Mouse (Mus musculus): Measurements from ENCODE around the gene Pappa2. TPM values are rescaled to one million over a fixed set of nuclear protein-coding genes. Genes with fewer than 3 reads are reported as not detected.

Pappa2 gene
- polyA plus RNA-seq, 1 experiment from 2014 or later: 0.77 TPM

- no peaks in the 10 kb centered on the region for H3K27me3 ChIP-seq (ENCODE audit: control insufficient read depth, insufficient read depth, low read length)
- ATAC-seq (ENCODE audit: low FRiP score, low TSS enrichment): no peak
- no peak overlapping the region for H3K9ac ChIP-seq (ENCODE audit: low read depth, low read length)
- no peak overlapping the region for H3K4me3 ChIP-seq (ENCODE audit: low read length)
- H3K9me3 ChIP-seq (ENCODE audit: control insufficient read depth, low read length): no peaks in the 10 kb centered on the region
- no peaks in the 10 kb centered on the region for H3K36me3 ChIP-seq (ENCODE audit: control insufficient read depth, insufficient read depth, low read length)
- H3K4me2 ChIP-seq (replicated peaks; ENCODE audit: low read depth, low read length): no peak overlapping the region
- no peaks in the 10 kb centered on the region for H3K4me1 ChIP-seq (ENCODE audit: control insufficient read depth, insufficient read depth, low read length)
- H3K27ac ChIP-seq (ENCODE audit: low read depth, low read length): no peak overlapping the region
- WGBS: 69% methylated on average over 5 of the region's 5 CpGs
These were observed 59.8 kb downstream of the Pappa2 start for GRCm38 (mm10) chr1:158920451-158920850.

GRCm38 (mm10) chr1:158918890-158919289 lies 61.4 kb downstream of the Pappa2 start:
- H3K27ac ChIP-seq (ENCODE audit: low read depth, low read length): no peak overlapping the region
- no peaks in the 10 kb centered on the region for H3K27me3 ChIP-seq (ENCODE audit: control insufficient read depth, insufficient read depth, low read length)
- H3K4me3 ChIP-seq (ENCODE audit: low read length): no peak overlapping the region
- 62% methylated on average over 3 of the region's 3 CpGs for WGBS
- H3K4me1 ChIP-seq (ENCODE audit: control insufficient read depth, insufficient read depth, low read length): no peaks in the 10 kb centered on the region
- no peak overlapping the region for H3K4me2 ChIP-seq (replicated peaks; ENCODE audit: low read depth, low read length)
- H3K9ac ChIP-seq (ENCODE audit: low read depth, low read length): no peak overlapping the region
- no peaks in the 10 kb centered on the region for H3K9me3 ChIP-seq (ENCODE audit: control insufficient read depth, low read length)
- ATAC-seq (ENCODE audit: low FRiP score, low TSS enrichment): no peak
- no peaks in the 10 kb centered on the region for H3K36me3 ChIP-seq (ENCODE audit: control insufficient read depth, insufficient read depth, low read length)

GRCm38 (mm10) chr1:158917067-158917466 lies 63.2 kb downstream of the Pappa2 start:
- Histone ChIP-seq H3K4me3 (ENCODE audit: low read length) (no peak overlapping the region), H3K4me2 (replicated peaks; ENCODE audit: low read depth, low read length) (no peak overlapping the region), H3K27ac (ENCODE audit: low read depth, low read length) (no peak overlapping the region), H3K4me1 (ENCODE audit: control insufficient read depth, insufficient read depth, low read length) (no peaks in the 10 kb centered on the region), H3K36me3 (ENCODE audit: control insufficient read depth, insufficient read depth, low read length) (no peaks in the 10 kb centered on the region), H3K9ac (ENCODE audit: low read depth, low read length) (no peak overlapping the region), H3K9me3 (ENCODE audit: control insufficient read depth, low read length) (no peaks in the 10 kb centered on the region), H3K27me3 (ENCODE audit: control insufficient read depth, insufficient read depth, low read length) (no peaks in the 10 kb centered on the region)
- WGBS: 74% methylated on average over 3 of the region's 3 CpGs
- no peak for ATAC-seq (ENCODE audit: low FRiP score, low TSS enrichment)

GRCm38 (mm10) chr1:158915592-158915991 lies 64.7 kb downstream of the Pappa2 start:
- H3K27me3 ChIP-seq (ENCODE audit: control insufficient read depth, insufficient read depth, low read length): no peaks in the 10 kb centered on the region

GRCm38 (mm10) chr1:158910661-158911060 lies 69.6 kb downstream of the Pappa2 start:
- no peak overlapping the region for H3K27ac ChIP-seq (ENCODE audit: low read depth, low read length)
- no peaks in the 10 kb centered on the region for H3K9me3 ChIP-seq (ENCODE audit: control insufficient read depth, low read length)
- H3K36me3 ChIP-seq (ENCODE audit: control insufficient read depth, insufficient read depth, low read length): no peaks in the 10 kb centered on the region
- no peak for ATAC-seq (ENCODE audit: low FRiP score, low TSS enrichment)
- H3K4me1 ChIP-seq (ENCODE audit: control insufficient read depth, insufficient read depth, low read length): no peaks in the 10 kb centered on the region
- WGBS: 76% methylated on average over 2 of the region's 2 CpGs
- no peak overlapping the region for H3K4me2 ChIP-seq (replicated peaks; ENCODE audit: low read depth, low read length)
- H3K27me3 ChIP-seq (ENCODE audit: control insufficient read depth, insufficient read depth, low read length): no peaks in the 10 kb centered on the region
- no peak overlapping the region for H3K4me3 ChIP-seq (ENCODE audit: low read length)
- no peak overlapping the region for H3K9ac ChIP-seq (ENCODE audit: low read depth, low read length)

More at GRCm38 (mm10) chr1:158915592-158915991, 64.7 kb downstream of the Pappa2 start:
- WGBS: 93% methylated on average over 5 of the region's 5 CpGs
- Histone ChIP-seq H3K4me1 (ENCODE audit: control insufficient read depth, insufficient read depth, low read length) (no peaks in the 10 kb centered on the region), H3K36me3 (ENCODE audit: control insufficient read depth, insufficient read depth, low read length) (no peaks in the 10 kb centered on the region), H3K9ac (ENCODE audit: low read depth, low read length) (no peak overlapping the region), H3K27ac (ENCODE audit: low read depth, low read length) (no peak overlapping the region), H3K4me3 (ENCODE audit: low read length) (no peak overlapping the region), H3K4me2 (replicated peaks; ENCODE audit: low read depth, low read length) (no peak overlapping the region), H3K9me3 (ENCODE audit: control insufficient read depth, low read length) (no peaks in the 10 kb centered on the region)
- ATAC-seq (ENCODE audit: low FRiP score, low TSS enrichment): no peak

- no peak for ATAC-seq (ENCODE audit: low FRiP score, low TSS enrichment)
- Histone ChIP-seq H3K9ac (ENCODE audit: low read depth, low read length) (no peak overlapping the region), H3K4me1 (ENCODE audit: control insufficient read depth, insufficient read depth, low read length) (no peaks in the 10 kb centered on the region), H3K27me3 (ENCODE audit: control insufficient read depth, insufficient read depth, low read length) (no peaks in the 10 kb centered on the region), H3K27ac (ENCODE audit: low read depth, low read length) (no peak overlapping the region), H3K36me3 (ENCODE audit: control insufficient read depth, insufficient read depth, low read length) (no peaks in the 10 kb centered on the region), H3K9me3 (ENCODE audit: control insufficient read depth, low read length) (no peaks in the 10 kb centered on the region), H3K4me3 (ENCODE audit: low read length) (no peak overlapping the region), H3K4me2 (replicated peaks; ENCODE audit: low read depth, low read length) (no peak overlapping the region)
These were observed 83.0 kb downstream of the Pappa2 start for GRCm38 (mm10) chr1:158897339-158897738.

- H3K4me3 ChIP-seq (ENCODE audit: low read length): no peak overlapping the region
- no peaks in the 10 kb centered on the region for H3K36me3 ChIP-seq (ENCODE audit: control insufficient read depth, insufficient read depth, low read length)
- no peak overlapping the region for H3K4me2 ChIP-seq (replicated peaks; ENCODE audit: low read depth, low read length)
- ATAC-seq (ENCODE audit: low FRiP score, low TSS enrichment): no peak
- no peak overlapping the region for H3K9ac ChIP-seq (ENCODE audit: low read depth, low read length)
- H3K27ac ChIP-seq (ENCODE audit: low read depth, low read length): no peak overlapping the region
- H3K9me3 ChIP-seq (ENCODE audit: control insufficient read depth, low read length): no peaks in the 10 kb centered on the region
- WGBS: 84% methylated on average over 6 of the region's 6 CpGs
- no peaks in the 10 kb centered on the region for H3K27me3 ChIP-seq (ENCODE audit: control insufficient read depth, insufficient read depth, low read length)
- no peaks in the 10 kb centered on the region for H3K4me1 ChIP-seq (ENCODE audit: control insufficient read depth, insufficient read depth, low read length)
These were observed 85.8 kb downstream of the Pappa2 start for GRCm38 (mm10) chr1:158894441-158894840.

- Histone ChIP-seq H3K36me3 (ENCODE audit: control insufficient read depth, insufficient read depth, low read length) (no peaks in the 10 kb centered on the region), H3K27me3 (ENCODE audit: control insufficient read depth, insufficient read depth, low read length) (no peaks in the 10 kb centered on the region), H3K27ac (ENCODE audit: low read depth, low read length) (no peak overlapping the region), H3K4me1 (ENCODE audit: control insufficient read depth, insufficient read depth, low read length) (no peaks in the 10 kb centered on the region), H3K9ac (ENCODE audit: low read depth, low read length) (no peak overlapping the region), H3K9me3 (ENCODE audit: control insufficient read depth, low read length) (no peaks in the 10 kb centered on the region), H3K4me3 (ENCODE audit: low read length) (no peak overlapping the region), H3K4me2 (replicated peaks; ENCODE audit: low read depth, low read length) (no peak overlapping the region)
- whole genome bisulfite sequencing: 87% methylated on average over 3 of the region's 3 CpGs
- no peak for ATAC-seq (ENCODE audit: low FRiP score, low TSS enrichment)
These were observed 104.8 kb downstream of the Pappa2 start for GRCm38 (mm10) chr1:158875487-158875886.

- Histone ChIP-seq H3K36me3 (ENCODE audit: control insufficient read depth, insufficient read depth, low read length) (no peaks in the 10 kb centered on the region), H3K4me1 (ENCODE audit: control insufficient read depth, insufficient read depth, low read length) (no peaks in the 10 kb centered on the region), H3K27ac (ENCODE audit: low read depth, low read length) (no peak overlapping the region), H3K27me3 (ENCODE audit: control insufficient read depth, insufficient read depth, low read length) (no peaks in the 10 kb centered on the region), H3K4me2 (replicated peaks; ENCODE audit: low read depth, low read length) (no peak overlapping the region), H3K9ac (ENCODE audit: low read depth, low read length) (no peak overlapping the region), H3K4me3 (ENCODE audit: low read length) (no peak overlapping the region), H3K9me3 (ENCODE audit: control insufficient read depth, low read length) (no peaks in the 10 kb centered on the region)
- WGBS: 96% methylated on average over 2 of the region's 2 CpGs
- ATAC-seq (ENCODE audit: low FRiP score, low TSS enrichment): no peak
These were observed 105.7 kb downstream of the Pappa2 start for GRCm38 (mm10) chr1:158874552-158875077.
